Mouse (Mus musculus): ENCODE results near the gene Dcdc2a. TPM values are rescaled to one million over a fixed set of nuclear protein-coding genes. Genes with fewer than 3 reads are reported as not detected.

The Dcdc2a gene
- polyA plus RNA-seq, 1 experiment from 2014 or later: 64.0 TPM

DNA sequence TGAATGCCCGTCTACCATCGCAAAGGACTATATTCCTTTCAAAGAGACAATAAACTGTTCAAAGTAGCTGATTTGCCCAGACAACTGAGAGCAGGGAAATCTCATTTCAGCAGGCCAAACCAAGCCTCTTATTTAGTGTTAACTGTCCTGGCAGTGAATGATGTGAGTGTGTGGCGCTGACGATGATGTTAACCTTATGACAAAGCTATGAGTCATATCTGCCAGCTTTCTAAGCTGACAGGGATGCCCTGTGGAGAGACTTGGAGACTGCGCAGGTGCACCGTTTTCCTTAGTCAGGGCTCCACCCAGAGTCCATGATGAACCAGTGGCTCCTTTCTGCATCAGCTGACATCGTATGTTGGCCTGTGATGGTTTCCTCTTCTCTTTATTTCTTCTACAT lies 29.3 kb downstream of the Dcdc2a start:
- no peak overlapping the region for H3K27ac ChIP-seq (ENCODE audit: low read length)
- no peaks in the 10 kb centered on the region for H3K36me3 ChIP-seq (ENCODE audit: insufficient read depth, low read length)
- H3K4me3 ChIP-seq (ENCODE audit: low read length): no peak overlapping the region
- no peaks in the 10 kb centered on the region for H3K9me3 ChIP-seq (ENCODE audit: low read length)
- no peak overlapping the region for H3K4me2 ChIP-seq (replicated peaks; ENCODE audit: low read depth, low read length)
- H3K27me3 ChIP-seq (ENCODE audit: insufficient read depth, low read length): no peaks in the 10 kb centered on the region
- peaks cover 42% of the 10 kb centered on the region for H3K4me1 ChIP-seq (ENCODE audit: insufficient read depth, low read length)
- H3K9ac ChIP-seq (replicated peaks; ENCODE audit: low read length): no peak overlapping the region
- 84% methylated on average over 7 of the region's 7 CpGs for WGBS
- no peak for ATAC-seq (ENCODE audit: low FRiP score, low TSS enrichment)

DNA sequence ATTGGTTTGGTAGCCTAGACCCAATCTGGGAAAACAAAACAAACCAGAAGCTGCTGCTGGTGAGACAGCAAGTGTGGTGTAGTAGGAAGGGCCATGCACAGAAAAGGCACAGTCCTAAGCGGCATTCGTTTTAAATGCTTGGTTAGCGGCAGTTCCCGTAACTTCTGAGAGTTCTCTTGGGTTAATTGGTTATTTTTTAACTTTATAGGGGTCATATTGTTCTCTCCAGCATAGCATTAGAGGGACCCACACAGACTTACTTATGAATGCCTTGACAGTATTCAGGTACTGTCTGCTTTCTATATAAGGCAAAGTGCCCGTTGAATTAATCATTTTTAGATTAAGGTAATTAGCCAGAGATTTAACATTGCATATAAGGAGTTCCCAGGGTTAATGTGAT lies 35.5 kb downstream of the Dcdc2a start:
- WGBS: 54% methylated on average over 5 of the region's 5 CpGs
- H3K27me3 ChIP-seq (ENCODE audit: insufficient read depth, low read length): no peaks in the 10 kb centered on the region
- H3K27ac ChIP-seq (ENCODE audit: low read length): peak overlapping the region; percentile 88
- no peak overlapping the region for H3K4me3 ChIP-seq (ENCODE audit: low read length)
- peaks cover 33% of the 10 kb centered on the region for H3K4me1 ChIP-seq (ENCODE audit: insufficient read depth, low read length)
- H3K9ac ChIP-seq (replicated peaks; ENCODE audit: low read length): no peak overlapping the region
- H3K4me2 ChIP-seq (replicated peaks; ENCODE audit: low read depth, low read length): no peak overlapping the region
- peak; percentile 87 for ATAC-seq (ENCODE audit: low FRiP score, low TSS enrichment)
- H3K36me3 ChIP-seq (ENCODE audit: insufficient read depth, low read length): no peaks in the 10 kb centered on the region
- no peaks in the 10 kb centered on the region for H3K9me3 ChIP-seq (ENCODE audit: low read length)

GRCm38 (mm10) chr13:25093776-25094175 lies 38.0 kb downstream of the Dcdc2a start:
- Histone ChIP-seq H3K4me1 (ENCODE audit: insufficient read depth, low read length) (peaks cover 29% of the 10 kb centered on the region), H3K36me3 (ENCODE audit: insufficient read depth, low read length) (no peaks in the 10 kb centered on the region), H3K4me2 (replicated peaks; ENCODE audit: low read depth, low read length) (no peak overlapping the region), H3K4me3 (ENCODE audit: low read length) (no peak overlapping the region), H3K9me3 (ENCODE audit: low read length) (no peaks in the 10 kb centered on the region), H3K27ac (ENCODE audit: low read length) (peak overlapping the region; percentile 63; the same call in 1 of the 2 replicates), H3K9ac (replicated peaks; ENCODE audit: low read length) (no peak overlapping the region), H3K27me3 (ENCODE audit: insufficient read depth, low read length) (no peaks in the 10 kb centered on the region)
- 77% methylated on average over 4 of the region's 4 CpGs for WGBS
- ATAC-seq (ENCODE audit: low FRiP score, low TSS enrichment): no peak

GRCm38 (mm10) chr13:25094381-25094780 lies 38.6 kb downstream of the Dcdc2a start:
- Histone ChIP-seq H3K36me3 (ENCODE audit: insufficient read depth, low read length) (no peaks in the 10 kb centered on the region), H3K4me2 (replicated peaks; ENCODE audit: low read depth, low read length) (no peak overlapping the region), H3K9ac (replicated peaks; ENCODE audit: low read length) (no peak overlapping the region), H3K27me3 (ENCODE audit: insufficient read depth, low read length) (no peaks in the 10 kb centered on the region), H3K9me3 (ENCODE audit: low read length) (no peaks in the 10 kb centered on the region), H3K4me1 (ENCODE audit: insufficient read depth, low read length) (peaks cover 30% of the 10 kb centered on the region), H3K27ac (ENCODE audit: low read length) (peak overlapping the region; percentile 63; the same call in 1 of the 2 replicates), H3K4me3 (ENCODE audit: low read length) (no peak overlapping the region)
- ATAC-seq (ENCODE audit: low FRiP score, low TSS enrichment): peak; percentile 29; the same call in 1 of the 2 replicates
- 51% methylated on average over 4 of the region's 4 CpGs for WGBS

- no peaks in the 10 kb centered on the region for H3K36me3 ChIP-seq (ENCODE audit: insufficient read depth, low read length)
- H3K9ac ChIP-seq (replicated peaks; ENCODE audit: low read length): peak overlapping the region; percentile 47; the same call in 1 of the 2 replicates
- H3K4me2 ChIP-seq (replicated peaks; ENCODE audit: low read depth, low read length): peak overlapping the region; percentile 46
- ATAC-seq (ENCODE audit: low FRiP score, low TSS enrichment): no peak
- H3K9me3 ChIP-seq (ENCODE audit: low read length): no peaks in the 10 kb centered on the region
- peak overlapping the region; percentile 17; the same call in 1 of the 2 replicates for H3K4me3 ChIP-seq (ENCODE audit: low read length)
- H3K27me3 ChIP-seq (ENCODE audit: insufficient read depth, low read length): no peaks in the 10 kb centered on the region
- H3K4me1 ChIP-seq (ENCODE audit: insufficient read depth, low read length): peaks cover 28% of the 10 kb centered on the region
- peak overlapping the region; percentile 90 for H3K27ac ChIP-seq (ENCODE audit: low read length)
- 55% methylated on average over 8 of the region's 8 CpGs for WGBS
Observed at GRCm38 (mm10) chr13:25097348-25097747, 41.5 kb downstream of the Dcdc2a start.

GRCm38 (mm10) chr13:25098578-25098977 lies 42.8 kb downstream of the Dcdc2a start:
- Histone ChIP-seq H3K4me1 (ENCODE audit: insufficient read depth, low read length) (peaks cover 28% of the 10 kb centered on the region), H3K9me3 (ENCODE audit: low read length) (no peaks in the 10 kb centered on the region), H3K36me3 (ENCODE audit: insufficient read depth, low read length) (no peaks in the 10 kb centered on the region), H3K9ac (replicated peaks; ENCODE audit: low read length) (no peak overlapping the region), H3K27ac (ENCODE audit: low read length) (peak overlapping the region; percentile 84), H3K4me3 (ENCODE audit: low read length) (no peak overlapping the region; the same call in 1 of the 2 replicates), H3K27me3 (ENCODE audit: insufficient read depth, low read length) (no peaks in the 10 kb centered on the region), H3K4me2 (replicated peaks; ENCODE audit: low read depth, low read length) (no peak overlapping the region)
- peak; percentile 86 for ATAC-seq (ENCODE audit: low FRiP score, low TSS enrichment)
- 21% methylated on average over 5 of the region's 5 CpGs for WGBS

DNA sequence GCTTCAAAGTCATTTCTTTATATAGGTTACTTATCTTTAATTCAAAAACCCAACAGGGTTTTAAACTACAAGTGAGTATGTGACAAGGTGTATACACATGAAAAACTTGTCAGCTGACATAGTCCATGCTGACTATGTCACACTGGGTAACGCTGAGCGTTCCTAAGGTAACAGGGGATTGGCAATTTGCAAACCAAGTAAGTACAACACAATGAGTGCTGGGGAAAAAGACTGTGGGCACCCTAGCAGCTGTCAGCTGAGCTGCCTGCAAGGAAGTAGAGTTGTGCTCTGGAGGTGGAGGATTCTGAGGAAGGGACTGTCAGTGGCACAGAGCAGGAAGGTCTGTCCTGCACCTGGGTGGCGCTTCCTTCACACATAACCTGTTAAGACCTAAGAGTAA lies 43.7 kb downstream of the Dcdc2a start:
- Histone ChIP-seq H3K4me3 (ENCODE audit: low read length) (no peak overlapping the region), H3K9me3 (ENCODE audit: low read length) (no peaks in the 10 kb centered on the region), H3K27me3 (ENCODE audit: insufficient read depth, low read length) (no peaks in the 10 kb centered on the region), H3K36me3 (ENCODE audit: insufficient read depth, low read length) (no peaks in the 10 kb centered on the region), H3K27ac (ENCODE audit: low read length) (peak overlapping the region; percentile 50), H3K4me1 (ENCODE audit: insufficient read depth, low read length) (peaks cover 25% of the 10 kb centered on the region), H3K9ac (replicated peaks; ENCODE audit: low read length) (no peak overlapping the region), H3K4me2 (replicated peaks; ENCODE audit: low read depth, low read length) (no peak overlapping the region)
- ATAC-seq (ENCODE audit: low FRiP score, low TSS enrichment): no peak; the same call in 1 of the 2 replicates
- WGBS: 72% methylated on average over 3 of the region's 3 CpGs

DNA sequence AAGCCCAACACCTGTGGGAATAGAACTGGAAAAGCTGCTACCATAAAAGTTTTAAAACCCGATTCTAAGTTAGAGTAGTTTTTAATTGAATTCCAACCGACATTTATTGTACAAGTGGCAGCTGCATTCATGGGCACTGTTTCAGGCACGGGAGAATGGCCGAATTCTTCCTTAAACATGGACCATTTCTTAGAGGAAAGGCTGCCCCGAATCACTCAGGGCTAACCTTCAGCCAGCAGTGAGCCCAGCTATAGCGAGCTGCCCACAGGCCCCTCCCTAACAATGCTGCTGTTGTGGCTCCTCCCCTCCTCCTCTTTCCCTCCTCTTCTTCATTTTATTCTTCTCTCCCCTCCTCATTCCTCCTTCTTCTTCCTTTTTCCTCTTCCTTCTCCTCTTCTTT lies 44.8 kb downstream of the Dcdc2a start:
- no peak overlapping the region for H3K9ac ChIP-seq (replicated peaks; ENCODE audit: low read length)
- no peaks in the 10 kb centered on the region for H3K36me3 ChIP-seq (ENCODE audit: insufficient read depth, low read length)
- no peaks in the 10 kb centered on the region for H3K27me3 ChIP-seq (ENCODE audit: insufficient read depth, low read length)
- no peaks in the 10 kb centered on the region for H3K9me3 ChIP-seq (ENCODE audit: low read length)
- WGBS: 57% methylated on average over 6 of the region's 6 CpGs
- H3K4me2 ChIP-seq (replicated peaks; ENCODE audit: low read depth, low read length): no peak overlapping the region
- ATAC-seq (ENCODE audit: low FRiP score, low TSS enrichment): no peak
- H3K4me3 ChIP-seq (ENCODE audit: low read length): no peak overlapping the region
- peaks cover 22% of the 10 kb centered on the region for H3K4me1 ChIP-seq (ENCODE audit: insufficient read depth, low read length)
- peak overlapping the region; percentile 69; the same call in 1 of the 2 replicates for H3K27ac ChIP-seq (ENCODE audit: low read length)

GRCm38 (mm10) chr13:25105671-25106070 lies 49.9 kb downstream of the Dcdc2a start:
- Histone ChIP-seq H3K9ac (replicated peaks; ENCODE audit: low read length) (no peak overlapping the region), H3K4me1 (ENCODE audit: insufficient read depth, low read length) (peaks cover 6% of the 10 kb centered on the region; the same call in 1 of the 2 replicates), H3K27ac (ENCODE audit: low read length) (peak overlapping the region; percentile 69), H3K4me2 (replicated peaks; ENCODE audit: low read depth, low read length) (no peak overlapping the region), H3K36me3 (ENCODE audit: insufficient read depth, low read length) (no peaks in the 10 kb centered on the region), H3K27me3 (ENCODE audit: insufficient read depth, low read length) (no peaks in the 10 kb centered on the region), H3K4me3 (ENCODE audit: low read length) (no peak overlapping the region), H3K9me3 (ENCODE audit: low read length) (no peaks in the 10 kb centered on the region)
- ATAC-seq (ENCODE audit: low FRiP score, low TSS enrichment): peak; percentile 25; the same call in 1 of the 2 replicates

GRCm38 (mm10) chr13:25106740-25107139 lies 50.9 kb downstream of the Dcdc2a start:
- Histone ChIP-seq H3K27ac (ENCODE audit: low read length) (peak overlapping the region; percentile 81), H3K36me3 (ENCODE audit: insufficient read depth, low read length) (no peaks in the 10 kb centered on the region), H3K27me3 (ENCODE audit: insufficient read depth, low read length) (no peaks in the 10 kb centered on the region), H3K9me3 (ENCODE audit: low read length) (no peaks in the 10 kb centered on the region), H3K4me3 (ENCODE audit: low read length) (no peak overlapping the region), H3K4me2 (replicated peaks; ENCODE audit: low read depth, low read length) (no peak overlapping the region), H3K9ac (replicated peaks; ENCODE audit: low read length) (no peak overlapping the region), H3K4me1 (ENCODE audit: insufficient read depth, low read length) (peaks cover 6% of the 10 kb centered on the region; the same call in 1 of the 2 replicates)
- ATAC-seq (ENCODE audit: low FRiP score, low TSS enrichment): peak; percentile 91
- WGBS: 59% methylated on average over 5 of the region's 5 CpGs
